Mouse (Mus musculus) gastrocnemius, postnatal 10 days (tissue): ENCODE data around the gene Wdr20. TPM values are rescaled to one million over a fixed set of nuclear protein-coding genes. Genes with fewer than 3 reads are reported as not detected.

Experiments used
- total RNA-seq, 2 experiments: library from RNA; stranded (reverse); gene quantifications; 2 replicates each; pipeline ENCODE4 v1.2.3; 2021

Wdr20 gene
- total RNA-seq, 2 experiments from 2014 or later: 20.5 TPM

Other genes starting within 250 kb of the Wdr20 start
- 10 to 100 TPM; 76.8 to 92.3 TPM for gene Dync1h1, start 136.5 kb upstream of the Wdr20 start, total RNA-seq
- gene 1700001K19Rik, start 55.3 kb upstream of the Wdr20 start, total RNA-seq: not detected
- 10 to 100 TPM; 63.8 to 80.1 TPM for gene Hsp90aa1, start 35.2 kb upstream of the Wdr20 start, total RNA-seq
- gene Mok, start 103.0 kb downstream of the Wdr20 start, total RNA-seq: under 1 TPM; 0.21 to 0.25 TPM
- gene Zfp839, start 112.3 kb downstream of the Wdr20 start, total RNA-seq: 1 to 10 TPM; 5.0 to 6.4 TPM
- 10 to 100 TPM; 33.0 to 34.6 TPM for gene Cinp, start 151.2 kb downstream of the Wdr20 start, total RNA-seq
- gene Tecpr2, start 151.3 kb downstream of the Wdr20 start, total RNA-seq: 1 to 10 TPM; 2.6 to 3.3 TPM
- 100 to 1,000 TPM in 1 of 2 experiments, 10 to 100 TPM in 1; 20.3 to 102 TPM for gene Ankrd9, start 241.1 kb downstream of the Wdr20 start, total RNA-seq